Mouse (Mus musculus) kidney, postnatal 25 days (tissue): Measurements from ENCODE around the gene Phf1.

Source experiments
- DNase-seq, 2 experiments: peaks; one replicate each; pipeline ENCODE4 v3.0.0; 2021; ENCODE audit warnings: mixed read lengths in 2 of 2

Phf1 gene

GRCm38 (mm10) chr17:26933885-26934827 lies 1.3 kb downstream of the Phf1 start:
- DNase-seq: peak in 1 of 2 experiments; percentile 33

- peak in 1 of 2 experiments; percentile 29 for DNase-seq
Observed at GRCm38 (mm10) chr17:26935027-26935426, 2.2 kb downstream of the Phf1 start.

- DNase-seq: peak in 1 of 2 experiments; percentile 32
Observed at GRCm38 (mm10) chr17:26936453-26936852, 3.6 kb downstream of the Phf1 start.

- peak in 1 of 2 experiments; percentile 39 for DNase-seq
Observed at GRCm38 (mm10) chr17:26936921-26937695, 4.3 kb downstream of the Phf1 start.

- peak in 1 of 2 experiments; percentile 29 for DNase-seq
Observed at GRCm38 (mm10) chr17:26937883-26938695, 5.2 kb downstream of the Phf1 start.

GRCm38 (mm10) chr17:26938731-26939130 lies 5.9 kb downstream of the Phf1 start:
- peak in 1 of 2 experiments; percentile 60 for DNase-seq

GRCm38 (mm10) chr17:26939178-26939972 lies 6.5 kb downstream of the Phf1 start, which contains the start of gene Cuta:
Cuta (minus strand) TSS chr17:26939569.
- DNase-seq: peak; percentile 99 to 100

- no peak for DNase-seq
Observed at GRCm38 (mm10) chr17:26939973-26940300, 7.1 kb downstream of the Phf1 start.

- DNase-seq: peak; percentile 52 to 56
Observed at GRCm38 (mm10) chr17:26941031-26941789, 8.4 kb downstream of the Phf1 start, which contains the start of gene Syngap1. Syngap1 (plus strand) TSS chr17:26941253.

GRCm38 (mm10) chr17:26941841-26942570 lies 9.2 kb downstream of the Phf1 start:
- DNase-seq: peak in 1 of 2 experiments; percentile 17

GRCm38 (mm10) chr17:26945824-26946495 lies 13.1 kb downstream of the Phf1 start:
- DNase-seq: peak in 1 of 2 experiments; percentile 40

GRCm38 (mm10) chr17:26946567-26946966 lies 13.7 kb downstream of the Phf1 start:
- peak; percentile 86 to 95 for DNase-seq

- peak in 1 of 2 experiments; percentile 33 for DNase-seq
Observed at GRCm38 (mm10) chr17:26947231-26948100, 14.6 kb downstream of the Phf1 start.

- peak; percentile 62 to 78 for DNase-seq
Observed at GRCm38 (mm10) chr17:26948316-26949050, 15.6 kb downstream of the Phf1 start.

- peak in 1 of 2 experiments; percentile 74 for DNase-seq
Observed at GRCm38 (mm10) chr17:26949051-26949577, 16.3 kb downstream of the Phf1 start.

- DNase-seq: no peak
Observed at GRCm38 (mm10) chr17:26949866-26950265, 17.0 kb downstream of the Phf1 start.

GRCm38 (mm10) chr17:26950560-26951288 lies 17.9 kb downstream of the Phf1 start:
- DNase-seq: no peak
